Mouse (Mus musculus) heart, postnatal 0 days (tissue): ENCODE measurements around the gene Mrpl57. TPM values are rescaled to one million over a fixed set of nuclear protein-coding genes. Genes with fewer than 3 reads are reported as not detected.
A peak's percentile ranks its signal among the peaks of the same experiment; 100 is the strongest.

Experiments used
- ATAC-seq: fragments of 200-750 bp; cut with Nextera tagmentation; 2 replicates; pipeline ENCODE4 v1.8.0; 2017; ENCODE audit warnings: low read depth, moderate number of reproducible peaks, moderate library complexity; ENCODE audit not compliant: insufficient read depth
- DNase-seq: peaks from one replicate; pipeline ENCODE4 v3.0.0-alpha.2; 2016; ENCODE audit warnings: low spot score
- H3K27ac ChIP-seq: fragments of 300-500 bp; sonication (generic); 2 replicates; pipeline ENCODE4 v1.5.1; 2014; ENCODE audit warnings: low read depth, mild to moderate bottlenecking
- H3K27me3 ChIP-seq: fragments of 300-500 bp; sonication (generic); 2 replicates; pipeline ENCODE4 v1.6.1; 2014; ENCODE audit warnings: low read length, mixed read lengths; ENCODE audit not compliant: control insufficient read depth, insufficient read depth
- H3K36me3 ChIP-seq: fragments of 300-500 bp; sonication (generic); replicated peaks from 2 replicates; pipeline ENCODE4 v1.6.1; 2014; ENCODE audit warnings: low read length, mixed read lengths; ENCODE audit not compliant: control insufficient read depth, insufficient read depth
- H3K4me1 ChIP-seq: fragments of 300-500 bp; sonication (generic); 2 replicates; pipeline ENCODE4 v1.6.1; 2014; ENCODE audit warnings: antibody characterized with exemption; ENCODE audit not compliant: control insufficient read depth, insufficient read depth
- H3K4me2 ChIP-seq: fragments of 300-500 bp; sonication (generic); 2 replicates; pipeline ENCODE4 v1.6.1; 2014; ENCODE audit warnings: low read depth, mild to moderate bottlenecking, low read length, moderate library complexity
- H3K4me3 ChIP-seq: fragments of 300-500 bp; sonication (generic); 2 replicates; pipeline ENCODE4 v1.5.1; 2014; ENCODE audit warnings: low read depth, low read length
- H3K9ac ChIP-seq: fragments of 300-500 bp; sonication (generic); replicated peaks from 2 replicates; pipeline ENCODE4 v1.6.1; 2014; ENCODE audit warnings: low read depth, low read length, mixed read lengths
- H3K9me3 ChIP-seq: fragments of 300-500 bp; sonication (generic); replicated peaks from 2 replicates; pipeline ENCODE4 v1.6.1; 2016; ENCODE audit warnings: low read length; ENCODE audit not compliant: control insufficient read depth
- CTCF ChIP-seq: IDR thresholded peaks from 2 replicates; pipeline ENCODE4 v1.5.1; 2016; ENCODE audit warnings: antibody characterized with exemption, control low read depth, low read depth
- EP300 ChIP-seq: IDR thresholded peaks from 2 replicates; pipeline ENCODE4 v1.6.1; 2016; ENCODE audit warnings: antibody characterized with exemption, low read depth
- WGBS: fragments of 180-500 bp; shearing (Covaris S2); extraction: QIAGEN DNeasy Blood & Tissue Kit; methylation state at CpG from one replicate; pipeline ENCODE4 v1.1.7; 2014; 5-methylcytosine and 5-hydroxymethylcytosine counted together
- microRNA-seq: library from miRNA; unstranded; fragments of <30 nt; microRNA quantifications from one replicate; pipeline ENCODE4, GENCODE M21; 2016
- polyA plus RNA-seq: library from polyadenylated mRNA; unstranded; fragments of >200 nt; fragmentation: Nextera tagmentation; extraction: Ambion mirVana; gene quantifications from 2 replicates; pipeline ENCODE4 v1.2.1, GENCODE M21; 2015
- total RNA-seq: library from RNA; depleted of rRNA; stranded (reverse); fragments of >200 nt; gene quantifications from 2 replicates; pipeline ENCODE4 v1.2.3, GENCODE M21; 2014; ENCODE audit warnings: low replicate concordance; rRNA removed

The Mrpl57 gene
- total and polyA plus RNA-seq, 2 experiments from 2014 or later, result 21.5 to 164 TPM

- Histone ChIP-seq H3K4me3 (no peak overlapping the region), H3K4me2 (no peak overlapping the region), H3K36me3 (peaks cover 38% of the 10 kb centered on the region), H3K4me1 (no peaks in the 10 kb centered on the region), H3K9ac (no peak overlapping the region), H3K9me3 (no peaks in the 10 kb centered on the region), H3K27me3 (no peaks in the 10 kb centered on the region), H3K27ac (no peak overlapping the region)
- TF ChIP-seq CTCF, result no peak
- TF ChIP-seq EP300, result no peak
- WGBS, result 85% methylated on average over 4 of the region's 4 CpGs
- ATAC-seq, result no peak
- DNase-seq, result no peak
Measured at GRCm38 (mm10) chr14:57861987-57862412, 36.0 kb downstream of the Mrpl57 start.

GRCm38 (mm10) chr14:57863129-57863528 lies 37.1 kb downstream of the Mrpl57 start:
- H3K4me2 ChIP-seq, result no peak overlapping the region
- WGBS, result 27% methylated on average over 2 of the region's 2 CpGs

GRCm38 (mm10) chr14:57865256-57865655 lies 39.2 kb downstream of the Mrpl57 start:
- H3K9me3 ChIP-seq, result no peaks in the 10 kb centered on the region
- peaks cover 38% of the 10 kb centered on the region for H3K36me3 ChIP-seq
- DNase-seq (no peak), ATAC-seq (no peak)
- no peak overlapping the region for H3K4me3 ChIP-seq
- H3K9ac ChIP-seq, result no peak overlapping the region
- no peak overlapping the region for H3K27ac ChIP-seq
- 83% methylated on average over 3 of the region's 3 CpGs for WGBS
- TF ChIP-seq CTCF (no peak), EP300 (no peak)
- no peaks in the 10 kb centered on the region for H3K27me3 ChIP-seq
- no peak overlapping the region for H3K4me2 ChIP-seq
- no peaks in the 10 kb centered on the region for H3K4me1 ChIP-seq

More at GRCm38 (mm10) chr14:57863129-57863528, 37.1 kb downstream of the Mrpl57 start:
- TF ChIP-seq EP300, result no peak
- no peak for TF ChIP-seq CTCF
- Histone ChIP-seq H3K9me3 (no peaks in the 10 kb centered on the region), H3K9ac (no peak overlapping the region), H3K27me3 (no peaks in the 10 kb centered on the region), H3K4me1 (no peaks in the 10 kb centered on the region), H3K4me3 (no peak overlapping the region), H3K27ac (no peak overlapping the region), H3K36me3 (peaks cover 39% of the 10 kb centered on the region)
- DNase-seq, result no peak
- ATAC-seq, result peak; percentile 39; the same call in 1 of the 2 replicates

DNA sequence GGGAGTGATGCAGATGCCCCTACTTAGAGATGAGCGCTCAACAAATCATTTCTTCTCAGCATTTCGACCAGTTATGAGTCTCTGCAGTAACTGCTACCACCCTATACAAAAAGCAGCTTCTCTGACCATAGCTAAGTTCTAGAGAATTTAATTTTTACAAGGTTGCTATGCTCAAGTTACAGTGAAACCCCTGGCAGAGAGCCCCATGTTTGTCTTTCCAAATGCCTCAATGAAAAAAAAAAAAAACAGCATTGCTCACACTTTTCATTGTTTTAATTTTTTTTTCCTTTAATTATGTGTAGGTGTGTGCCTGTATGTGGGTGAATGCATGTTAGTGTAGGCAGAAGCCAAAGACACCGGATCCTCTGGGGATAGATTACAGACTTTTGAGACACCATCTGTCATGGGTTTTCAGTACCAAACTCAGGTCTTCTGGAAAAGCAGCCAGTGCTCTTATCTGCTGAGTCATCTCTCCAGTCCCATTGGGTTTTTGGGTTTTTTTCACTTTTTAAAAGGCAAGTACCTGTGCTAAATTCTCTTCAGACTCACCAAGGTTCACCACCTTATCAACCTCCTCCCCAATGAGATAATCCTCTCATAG lies 40.7 kb downstream of the Mrpl57 start:
- DNase-seq (no peak), ATAC-seq (no peak)
- Histone ChIP-seq H3K27me3 (no peaks in the 10 kb centered on the region), H3K4me2 (no peak overlapping the region), H3K36me3 (peaks cover 31% of the 10 kb centered on the region), H3K9ac (no peak overlapping the region), H3K27ac (no peak overlapping the region), H3K4me3 (no peak overlapping the region), H3K9me3 (no peaks in the 10 kb centered on the region), H3K4me1 (no peaks in the 10 kb centered on the region)
- WGBS, result 93% methylated on average over 3 of the region's 3 CpGs
- TF ChIP-seq EP300 (no peak), CTCF (no peak)

- WGBS, result 59% methylated on average over 9 of the region's 9 CpGs
- ATAC-seq, result no peak
- H3K27ac ChIP-seq, result peak overlapping the region; percentile 66
Measured at GRCm38 (mm10) chr14:57877921-57878320, 51.9 kb downstream of the Mrpl57 start.

More at GRCm38 (mm10) chr14:57877921-57878320, 51.9 kb downstream of the Mrpl57 start:
- Histone ChIP-seq H3K9ac (no peak overlapping the region), H3K9me3 (no peaks in the 10 kb centered on the region), H3K36me3 (peaks cover 7% of the 10 kb centered on the region), H3K4me3 (no peak overlapping the region), H3K4me1 (peaks cover 17% of the 10 kb centered on the region; the same call in 1 of the 2 replicates), H3K27me3 (no peaks in the 10 kb centered on the region), H3K4me2 (no peak overlapping the region)
- peak; percentile 57 for DNase-seq
- TF ChIP-seq CTCF (no peak), EP300 (no peak)

Small RNA genes within 50 kb of the gene (microRNA-seq; reads per million reads assigned to microRNA genes)
- 0.54 reads per million for gene Mir3077

Other genes with a start within 250 kb of the Mrpl57 start
- gene Xpo4, start 160.8 kb upstream of the Mrpl57 start, total RNA-seq, result 10.9 and 26.0 TPM in 2 replicates
- 5.1 and 6.5 TPM in 2 replicates for gene Xpo4, start 160.8 kb upstream of the Mrpl57 start, polyA plus RNA-seq
- not detected in 2 replicates for gene Gm49361, start 80.1 kb upstream of the Mrpl57 start, total RNA-seq
- not detected in 2 replicates for gene Gm49361, start 80.1 kb upstream of the Mrpl57 start, polyA plus RNA-seq
- 43.7 and 68.4 TPM in 2 replicates for gene Lats2, start 67.8 kb upstream of the Mrpl57 start, total RNA-seq
- gene Lats2, start 67.8 kb upstream of the Mrpl57 start, polyA plus RNA-seq, result 16.0 and 17.2 TPM in 2 replicates
- gene Sap18, start 28.1 kb upstream of the Mrpl57 start, total RNA-seq, result 8.4 and 27.7 TPM in 2 replicates
- gene Sap18, start 28.1 kb upstream of the Mrpl57 start, polyA plus RNA-seq, result 9.8 and 10.9 TPM in 2 replicates
- gene Ska3, start within 50 bp of the Mrpl57 start, total RNA-seq, result 4.7 and 7.9 TPM in 2 replicates
- 6.6 and 6.9 TPM in 2 replicates for gene Ska3, start within 50 bp of the Mrpl57 start, polyA plus RNA-seq
- gene Zdhhc20, start 64.0 kb downstream of the Mrpl57 start, total RNA-seq, result 13.2 and 18.8 TPM in 2 replicates
- gene Zdhhc20, start 64.0 kb downstream of the Mrpl57 start, polyA plus RNA-seq, result 25.9 and 28.6 TPM in 2 replicates
- gene Micu2, start 173.0 kb downstream of the Mrpl57 start, total RNA-seq, result 48.0 and 56.9 TPM in 2 replicates
- 68.7 and 70.7 TPM in 2 replicates for gene Micu2, start 173.0 kb downstream of the Mrpl57 start, polyA plus RNA-seq
- 3.7 and 7.6 TPM in 2 replicates for gene Fgf9, start 244.3 kb downstream of the Mrpl57 start, total RNA-seq
- gene Fgf9, start 244.3 kb downstream of the Mrpl57 start, polyA plus RNA-seq, result 10.0 and 10.6 TPM in 2 replicates